Mouse (Mus musculus) ovary, adult 2 months (tissue): Measurements from ENCODE around the gene Sytl4. TPM values are rescaled to one million over a fixed set of nuclear protein-coding genes. Genes with fewer than 3 reads are reported as not detected.

Experiments
- polyA plus RNA-seq: library from polyadenylated mRNA; depleted of rRNA; stranded (reverse); fragments of >200 nt; gene quantifications from 2 replicates; pipeline ENCODE4 v1.2.3, GENCODE M21; 2012; rRNA removed

Sytl4 gene
- 3.9 and 5.5 TPM in 2 replicates for polyA plus RNA-seq

DNA sequence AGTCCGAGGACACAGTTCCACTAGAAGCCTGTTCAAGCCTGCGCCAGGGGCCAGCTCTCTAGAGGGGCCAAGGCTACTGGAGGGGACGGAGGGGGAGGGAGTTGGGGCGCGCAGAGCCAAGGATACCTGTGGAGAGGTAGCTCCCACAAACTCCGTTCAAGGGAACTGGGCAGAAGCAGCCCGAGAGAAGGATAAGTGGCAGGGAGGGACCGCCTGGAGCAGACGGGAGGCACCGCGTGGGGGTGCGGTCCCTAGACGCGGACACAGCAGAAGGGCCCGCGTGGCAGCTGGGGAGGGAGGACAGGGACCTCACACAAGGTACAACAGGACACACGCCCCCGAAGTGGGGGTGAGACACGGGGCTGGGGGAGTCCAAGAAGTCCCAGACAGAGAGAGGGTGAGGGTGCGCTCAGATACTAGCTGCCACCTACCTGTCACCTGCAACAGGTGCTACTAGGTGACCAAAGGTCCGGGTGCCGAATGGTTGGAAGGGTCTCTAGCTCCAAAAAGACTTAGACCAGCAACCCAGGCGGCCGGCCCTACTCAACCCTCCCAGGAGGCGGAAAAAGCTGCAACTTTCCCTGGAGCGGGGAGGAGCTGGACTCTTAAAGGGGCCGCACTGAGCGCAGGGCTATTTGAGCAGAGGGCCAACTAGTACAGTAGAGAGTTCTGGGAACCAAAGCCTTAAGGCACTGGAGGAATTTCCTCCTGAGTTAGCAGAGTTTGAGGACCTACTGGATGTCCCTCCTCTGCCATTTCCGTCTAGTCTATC, at the start of gene Sytl4:
Gene Sytl4 (minus strand): TSS at position 582 of the 772 bp plus-strand sequence.

GRCm38 (mm10) chrX:133908261-133908660, 73.4 kb downstream of the Sytl4 start, which contains the start of gene Srpx2:
Srpx2 (plus strand) TSS chrX:133908426.

GRCm38 (mm10) chrX:133898014-133898542, 83.5 kb downstream of the Sytl4 start, which contains the start of gene Tspan6:
Tspan6 (minus strand) TSS chrX:133898429.

Other genes starting within 250 kb of the Sytl4 start
- not detected in 2 replicates for gene Tnmd, start 130.8 kb downstream of the Sytl4 start, polyA plus RNA-seq
- 6.9 and 7.3 TPM in 2 replicates for gene Tspan6, start 83.4 kb downstream of the Sytl4 start, polyA plus RNA-seq
- 14.0 and 16.0 TPM in 2 replicates for gene Srpx2, start 73.4 kb downstream of the Sytl4 start, polyA plus RNA-seq
- gene Cstf2, start 77.4 kb upstream of the Sytl4 start, polyA plus RNA-seq = 20.9 and 25.0 TPM in 2 replicates
- 0.33 and 0.34 TPM in 2 replicates for gene Xkrx, start 180.3 kb upstream of the Sytl4 start, polyA plus RNA-seq
- gene Arl13a, start 205.7 kb upstream of the Sytl4 start, polyA plus RNA-seq = not detected in 2 replicates
- not detected in 2 replicates for gene Nox1, start 240.1 kb upstream of the Sytl4 start, polyA plus RNA-seq